Mouse (Mus musculus) limb, embryonic 12.5 days (tissue): ENCODE measurements around the gene Fam163b. TPM values are rescaled to one million over a fixed set of nuclear protein-coding genes. Genes with fewer than 3 reads are reported as not detected.

Experiments
- ATAC-seq: fragments of 200-750 bp; cut with Nextera tagmentation; 2 replicates; pipeline ENCODE4 v1.8.0; 2017; ENCODE audit warnings: low read depth, moderate TSS enrichment; ENCODE audit not compliant: insufficient number of reproducible peaks, insufficient read depth, low FRiP score, low TSS enrichment
- H3K27ac ChIP-seq: fragments of 300-500 bp; sonication (generic); 2 replicates; pipeline ENCODE4 v1.5.1; 2016; ENCODE audit warnings: mild to moderate bottlenecking, moderate library complexity
- H3K27me3 ChIP-seq: fragments of 300-500 bp; sonication (generic); 2 replicates; pipeline ENCODE4 v1.6.1; 2016; ENCODE audit warnings: mild to moderate bottlenecking, moderate library complexity
- H3K36me3 ChIP-seq: fragments of 300-500 bp; sonication (generic); 2 replicates; pipeline ENCODE4 v1.6.1; 2016; ENCODE audit warnings: mild to moderate bottlenecking, moderate library complexity
- H3K4me1 ChIP-seq: fragments of 300-500 bp; sonication (generic); replicated peaks from 2 replicates; pipeline ENCODE4 v1.6.1; 2016
- H3K4me2 ChIP-seq: fragments of 300-500 bp; sonication (generic); 2 replicates; pipeline ENCODE4 v1.6.1; 2016; ENCODE audit warnings: mild to moderate bottlenecking, moderate library complexity
- H3K4me3 ChIP-seq: fragments of 300-500 bp; sonication (generic); replicated peaks from 2 replicates; pipeline ENCODE4 v1.5.1; 2016; ENCODE audit warnings: mild to moderate bottlenecking
- H3K9ac ChIP-seq: fragments of 300-500 bp; sonication (generic); replicated peaks from 2 replicates; pipeline ENCODE4 v1.6.1; 2016; ENCODE audit warnings: mild to moderate bottlenecking, moderate library complexity
- H3K9me3 ChIP-seq: fragments of 300-500 bp; sonication (generic); 2 replicates; pipeline ENCODE4 v1.6.1; 2016; ENCODE audit warnings: mild to moderate bottlenecking, moderate library complexity
- WGBS: fragments of 180-500 bp; shearing (Covaris S2); methylation state at CpG from one replicate; pipeline ENCODE4 v1.1.7; 2016; 5-methylcytosine and 5-hydroxymethylcytosine counted together
- polyA plus RNA-seq: library from polyadenylated mRNA; unstranded; fragments of >200 nt; fragmentation: Nextera tagmentation; extraction: Ambion mirVana; gene quantifications from 2 replicates; pipeline ENCODE4 v1.2.1, GENCODE M21; 2016

Fam163b gene
- polyA plus RNA-seq, 1 experiment from 2014 or later, result 0.75 TPM

DNA sequence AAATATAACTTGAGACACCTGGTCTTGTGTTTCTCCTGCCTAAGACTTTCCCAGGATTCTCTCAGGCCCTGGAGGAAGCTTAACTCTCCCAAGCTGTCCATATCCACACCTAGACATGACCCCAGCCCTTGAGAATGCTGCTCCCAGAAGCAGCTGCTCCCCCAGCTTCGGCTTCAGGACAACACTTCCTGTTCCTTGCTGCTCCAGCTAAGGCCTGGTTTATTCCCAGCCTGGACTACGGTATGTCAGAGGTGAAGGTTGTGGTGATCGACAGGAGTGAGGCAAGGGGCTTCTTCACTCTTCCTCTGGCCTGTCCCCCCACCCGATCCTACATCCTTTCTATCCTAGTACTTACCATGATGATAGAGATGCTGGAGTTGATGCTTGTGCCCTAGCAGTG lies 68.9 kb downstream of the Fam163b start:
- Histone ChIP-seq H3K4me3 (no peak overlapping the region), H3K36me3 (no peaks in the 10 kb centered on the region), H3K4me1 (peaks cover 74% of the 10 kb centered on the region), H3K27ac (peak overlapping the region; percentile 92), H3K9me3 (no peaks in the 10 kb centered on the region), H3K27me3 (no peaks in the 10 kb centered on the region), H3K4me2 (no peak overlapping the region), H3K9ac (no peak overlapping the region)
- ATAC-seq, result no peak
- 66% methylated on average over 4 of the region's 4 CpGs for WGBS

DNA sequence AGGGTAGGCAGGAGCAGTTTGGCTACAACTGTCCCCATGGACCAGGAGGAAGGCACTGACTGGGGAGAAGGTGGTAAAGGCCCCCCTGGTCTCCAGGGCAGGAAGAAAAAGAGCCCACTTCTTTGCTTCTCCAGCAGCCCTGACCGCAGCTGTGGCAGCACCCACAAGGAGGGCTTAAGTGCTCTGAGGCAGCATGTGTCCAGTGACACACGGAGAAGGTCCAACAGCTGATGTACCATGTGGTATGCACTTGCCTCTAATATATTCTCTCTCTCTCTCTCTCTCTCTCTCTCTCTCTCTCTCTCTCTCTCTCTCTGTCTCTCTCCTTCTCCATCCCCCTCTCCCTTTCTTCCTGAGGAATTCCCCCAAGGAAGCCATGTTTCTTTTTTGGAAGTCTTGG lies 70.3 kb downstream of the Fam163b start, which contains the start of gene Mymk:
Gene Mymk (minus strand): TSS at position 202 of the 400 bp plus-strand sequence.
- no peaks in the 10 kb centered on the region for H3K36me3 ChIP-seq
- peak within 1 kb of the TSS; percentile 21 for H3K4me2 ChIP-seq
- H3K4me3 ChIP-seq, result 0 out of 2 replicates have a peak within 1 kb of the TSS, but pooled peaks have one; percentile 3
- H3K9me3 ChIP-seq, result no peaks in the 10 kb centered on the region
- 76% methylated on average over 2 of the region's 2 CpGs for WGBS
- H3K9ac ChIP-seq, result no peak within 1 kb of the TSS
- no peak for ATAC-seq
- H3K4me1 ChIP-seq, result peaks cover 66% of the 10 kb centered on the region
- no peaks in the 10 kb centered on the region for H3K27me3 ChIP-seq
- H3K27ac ChIP-seq, result peak within 1 kb of the TSS; percentile 92

DNA sequence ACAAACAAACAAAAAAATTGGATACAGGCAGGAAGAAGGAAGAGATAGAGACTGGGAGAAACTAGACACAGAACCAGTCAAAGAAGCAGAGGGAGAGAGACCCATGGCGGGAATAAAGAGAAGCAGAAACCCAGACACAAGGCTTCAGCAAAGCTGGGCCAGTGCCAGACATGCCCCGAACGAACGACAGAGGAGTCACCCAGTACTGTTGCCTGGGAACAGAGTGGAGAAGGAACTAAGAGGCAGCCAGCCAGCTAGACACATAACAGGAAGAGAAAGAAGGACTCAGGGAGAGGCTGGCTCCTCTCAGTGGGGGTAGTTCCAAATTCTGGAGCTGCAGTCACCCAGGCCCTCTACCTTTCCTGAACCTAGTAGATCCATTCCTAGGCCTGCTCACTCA lies 71.2 kb downstream of the Fam163b start:
- Histone ChIP-seq H3K36me3 (no peaks in the 10 kb centered on the region), H3K9me3 (no peaks in the 10 kb centered on the region), H3K27me3 (no peaks in the 10 kb centered on the region), H3K4me3 (0 out of 2 replicates have a peak overlapping the region, but pooled peaks have one; percentile 3), H3K4me2 (no peak overlapping the region), H3K27ac (peak overlapping the region; percentile 92; the same call in 1 of the 2 replicates), H3K4me1 (peaks cover 58% of the 10 kb centered on the region), H3K9ac (no peak overlapping the region)
- ATAC-seq, result no peak
- 36% methylated on average over 4 of the region's 4 CpGs for WGBS

DNA sequence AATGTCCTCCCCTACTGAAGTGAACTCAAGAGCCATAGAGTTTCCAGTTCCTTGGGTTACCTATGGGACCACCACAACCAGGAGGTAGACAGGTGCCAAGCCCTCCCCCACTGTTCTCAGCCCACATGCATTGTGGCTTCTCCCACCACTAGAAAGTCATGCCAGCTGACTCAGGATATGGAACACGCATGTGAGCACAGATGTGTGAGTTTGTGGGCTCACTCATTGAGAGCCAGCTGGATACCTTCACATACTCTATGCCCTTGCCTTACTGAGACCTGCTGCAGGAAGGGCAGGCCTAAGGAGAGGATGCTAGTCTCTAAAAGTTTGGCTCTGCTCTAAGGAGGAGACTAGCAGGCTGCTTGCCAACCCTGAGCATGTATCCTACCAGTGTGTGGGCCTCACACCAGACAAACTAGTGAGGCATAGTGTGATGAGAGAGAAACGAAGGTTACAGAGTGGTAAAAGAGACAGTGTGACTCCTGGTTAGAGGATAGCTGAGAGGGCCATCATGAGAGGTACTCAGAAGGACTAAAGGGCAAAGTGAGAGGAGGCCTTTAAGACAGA lies 72.0 kb downstream of the Fam163b start:
- H3K27me3 ChIP-seq, result no peaks in the 10 kb centered on the region
- 87% methylated on average over 2 of the region's 2 CpGs for WGBS
- H3K4me2 ChIP-seq, result no peak overlapping the region

DNA sequence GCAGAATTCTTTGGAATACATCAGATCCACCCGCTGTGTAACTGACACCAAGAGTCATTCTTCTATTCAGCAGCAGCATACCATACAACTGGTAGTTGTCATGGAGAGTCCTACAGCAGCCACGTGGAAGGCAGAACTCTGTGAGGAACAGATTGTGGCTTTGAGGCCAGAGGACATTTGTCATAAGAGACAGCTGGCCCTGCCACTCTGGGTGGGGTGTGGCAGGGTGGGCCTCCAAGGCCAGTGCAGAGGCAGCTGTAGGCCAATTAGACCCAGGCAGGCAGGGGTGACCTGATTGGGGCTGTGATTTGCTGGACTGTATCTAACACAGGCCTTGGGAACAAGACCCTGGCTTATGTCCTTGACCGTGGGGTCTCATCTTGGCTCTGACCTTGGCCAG lies 72.6 kb downstream of the Fam163b start:
- Histone ChIP-seq H3K4me3 (no peak overlapping the region), H3K27me3 (no peaks in the 10 kb centered on the region), H3K4me1 (peaks cover 43% of the 10 kb centered on the region), H3K36me3 (no peaks in the 10 kb centered on the region), H3K4me2 (no peak overlapping the region), H3K9me3 (no peaks in the 10 kb centered on the region; the same call in 1 of the 2 replicates), H3K27ac (no peak overlapping the region), H3K9ac (no peak overlapping the region)
- ATAC-seq, result no peak
- WGBS, result 59% methylated on average over 3 of the region's 3 CpGs

More for the DNA sequence above, 72.0 kb downstream of the Fam163b start:
- H3K9me3 ChIP-seq, result no peaks in the 10 kb centered on the region
- no peak overlapping the region for H3K4me3 ChIP-seq
- peaks cover 50% of the 10 kb centered on the region for H3K4me1 ChIP-seq
- no peak overlapping the region for H3K27ac ChIP-seq
- no peaks in the 10 kb centered on the region for H3K36me3 ChIP-seq
- no peak overlapping the region for H3K9ac ChIP-seq
- ATAC-seq, result no peak

GRCm38 (mm10) chr2:27067996-27068395 lies 74.3 kb downstream of the Fam163b start:
- Histone ChIP-seq H3K36me3 (no peaks in the 10 kb centered on the region), H3K4me3 (no peak overlapping the region), H3K27ac (0 out of 2 replicates have a peak overlapping the region, but pooled peaks have one; percentile 1), H3K27me3 (no peaks in the 10 kb centered on the region), H3K4me1 (peaks cover 26% of the 10 kb centered on the region), H3K9ac (no peak overlapping the region; the same call in 1 of the 2 replicates), H3K9me3 (no peaks in the 10 kb centered on the region; the same call in 1 of the 2 replicates), H3K4me2 (no peak overlapping the region)
- no peak for ATAC-seq
- 43% methylated on average over 2 of the region's 2 CpGs for WGBS

DNA sequence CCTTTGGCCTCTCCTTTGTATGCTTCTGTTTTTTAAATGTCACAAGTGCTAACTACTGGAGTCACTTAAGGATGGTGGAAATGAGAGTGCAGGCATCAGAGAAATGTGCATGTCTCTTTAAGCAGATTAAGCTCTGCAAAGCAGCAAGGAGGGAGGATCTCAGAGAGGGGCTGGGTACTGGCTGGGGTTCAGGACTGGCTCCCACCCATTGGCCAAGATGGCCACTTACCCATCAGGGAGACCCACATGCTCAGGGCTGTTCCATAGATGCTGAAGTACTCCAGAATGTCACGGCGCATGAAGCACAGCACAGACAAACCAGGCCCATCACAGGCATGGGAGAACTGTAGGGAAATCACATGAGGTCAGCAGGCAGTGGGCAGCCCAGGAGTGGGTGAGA lies 75.2 kb downstream of the Fam163b start:
- Histone ChIP-seq H3K36me3 (no peaks in the 10 kb centered on the region), H3K27me3 (no peaks in the 10 kb centered on the region), H3K4me2 (no peak overlapping the region), H3K4me1 (peaks cover 18% of the 10 kb centered on the region), H3K27ac (no peak overlapping the region), H3K9me3 (no peaks in the 10 kb centered on the region; the same call in 1 of the 2 replicates), H3K4me3 (no peak overlapping the region), H3K9ac (no peak overlapping the region)
- ATAC-seq, result no peak
- WGBS, result 95% methylated on average over 2 of the region's 2 CpGs

Other genes starting within 250 kb of the Fam163b start
- gene Surf6, start 239.6 kb downstream of the Fam163b start, polyA plus RNA-seq, result 33.5 and 36.2 TPM in 2 replicates
- 62.4 and 66.5 TPM in 2 replicates for gene Med22, start 231.8 kb downstream of the Fam163b start, polyA plus RNA-seq
- 600 and 634 TPM in 2 replicates for gene Rpl7a, start 231.7 kb downstream of the Fam163b start, polyA plus RNA-seq
- gene Surf2, start 226.1 kb downstream of the Fam163b start, polyA plus RNA-seq, result 45.5 and 48.3 TPM in 2 replicates
- gene Surf1, start 226.0 kb downstream of the Fam163b start, polyA plus RNA-seq, result 53.7 and 54.2 TPM in 2 replicates
- gene Surf4, start 208.6 kb downstream of the Fam163b start, polyA plus RNA-seq, result 187 and 188 TPM in 2 replicates
- gene Stkld1, start 208.4 kb downstream of the Fam163b start, polyA plus RNA-seq, result 0.13 TPM in 1 of 2 replicates, not detected in the other
- gene Rexo4, start 178.1 kb downstream of the Fam163b start, polyA plus RNA-seq, result 54.0 and 54.7 TPM in 2 replicates
- 0.06 and 0.11 TPM in 2 replicates for gene Adamts13, start 169.1 kb downstream of the Fam163b start, polyA plus RNA-seq
- 96.5 and 100 TPM in 2 replicates for gene Cacfd1, start 132.6 kb downstream of the Fam163b start, polyA plus RNA-seq
- gene Slc2a6, start 114.5 kb downstream of the Fam163b start, polyA plus RNA-seq, result 1.5 and 1.8 TPM in 2 replicates
- 16.9 and 24.6 TPM in 2 replicates for gene Mymk, start 70.3 kb downstream of the Fam163b start, polyA plus RNA-seq
- 11.8 and 12.3 TPM in 2 replicates for gene Adamtsl2, start 63.1 kb downstream of the Fam163b start, polyA plus RNA-seq
- 0.10 and 0.25 TPM in 2 replicates for gene Dbh, start 22.7 kb upstream of the Fam163b start, polyA plus RNA-seq
- 4.3 and 6.0 TPM in 2 replicates for gene Sardh, start 105.8 kb upstream of the Fam163b start, polyA plus RNA-seq